Mouse (Mus musculus) hindbrain, postnatal 0 days (tissue): ENCODE measurements around the gene Col15a1. TPM values are rescaled to one million over a fixed set of nuclear protein-coding genes. Genes with fewer than 3 reads are reported as not detected.
A peak's percentile ranks its signal among the peaks of the same experiment; 100 is the strongest.

ENCODE experiments used
- ATAC-seq: fragments of 200-750 bp; cut with Nextera tagmentation; 2 replicates; pipeline ENCODE4 v1.8.0; 2017; ENCODE audit warnings: mild to moderate bottlenecking, moderate TSS enrichment, moderate library complexity
- DNase-seq: peaks from one replicate; pipeline ENCODE4 v3.0.0-alpha.2; 2015; ENCODE audit warnings: low spot score
- H3K27ac ChIP-seq: fragments of 300-500 bp; sonication (generic); 2 replicates; pipeline ENCODE4 v1.5.1; 2014; ENCODE audit warnings: mild to moderate bottlenecking
- H3K27me3 ChIP-seq: fragments of 300-500 bp; sonication (generic); 2 replicates; pipeline ENCODE4 v1.6.1; 2014; ENCODE audit warnings: low read length, mixed read lengths; ENCODE audit not compliant: insufficient read depth
- H3K36me3 ChIP-seq: fragments of 300-500 bp; sonication (generic); 2 replicates; pipeline ENCODE4 v1.6.1; 2014; ENCODE audit warnings: low read length, mixed read lengths; ENCODE audit not compliant: insufficient read depth
- H3K4me1 ChIP-seq: fragments of 300-500 bp; sonication (generic); 2 replicates; pipeline ENCODE4 v1.6.1; 2014; ENCODE audit warnings: antibody characterized with exemption, low read length, mixed read lengths; ENCODE audit not compliant: insufficient read depth
- H3K4me2 ChIP-seq: fragments of 300-500 bp; sonication (generic); 2 replicates; pipeline ENCODE4 v1.6.1; 2014; ENCODE audit warnings: low read depth, mild to moderate bottlenecking, low read length, moderate library complexity, mixed read lengths
- H3K4me3 ChIP-seq: fragments of 300-500 bp; sonication (generic); 2 replicates; pipeline ENCODE4 v1.5.1; 2014; ENCODE audit warnings: low read length
- H3K9ac ChIP-seq: fragments of 300-500 bp; sonication (generic); replicated peaks from 2 replicates; pipeline ENCODE4 v1.6.1; 2014; ENCODE audit warnings: mild to moderate bottlenecking, low read length, moderate library complexity, mixed read lengths
- H3K9me3 ChIP-seq: fragments of 300-500 bp; sonication (generic); 2 replicates; pipeline ENCODE4 v1.6.1; 2016; ENCODE audit warnings: low read length, mixed read lengths
- CTCF ChIP-seq: IDR thresholded peaks from 2 replicates; pipeline ENCODE4 v1.5.1; 2016; ENCODE audit warnings: antibody characterized with exemption, control low read depth, low read depth
- WGBS: fragments of 180-500 bp; shearing (Covaris S2); extraction: QIAGEN DNeasy Blood & Tissue Kit; methylation state at CpG from one replicate; pipeline ENCODE4 v1.1.7; 2014; 5-methylcytosine and 5-hydroxymethylcytosine counted together
- polyA plus RNA-seq: library from polyadenylated mRNA; unstranded; fragments of >200 nt; fragmentation: Nextera tagmentation; extraction: Ambion mirVana; gene quantifications from 2 replicates; pipeline ENCODE4 v1.2.1, GENCODE M21; 2015
- total RNA-seq: library from RNA; depleted of rRNA; stranded (reverse); fragments of >200 nt; gene quantifications from 2 replicates; pipeline ENCODE4 v1.2.3, GENCODE M21; 2014; rRNA removed

The Col15a1 gene
- total RNA-seq = 8.9 and 13.7 TPM in 2 replicates
- polyA plus RNA-seq = 3.1 and 3.7 TPM in 2 replicates

- no peaks in the 10 kb centered on the region for H3K9me3 ChIP-seq
- no peak for DNase-seq
These were observed at the start of gene Col15a1 for GRCm38 (mm10) chr4:47207969-47208420. TSS of gene Col15a1 (plus strand) at chr4:47208161.

GRCm38 (mm10) chr4:47161103-47161755 is 46.7 kb upstream of the Col15a1 start:
- Histone ChIP-seq H3K36me3 (no peaks in the 10 kb centered on the region), H3K9ac (no peak overlapping the region), H3K27ac (no peak overlapping the region), H3K4me1 (no peaks in the 10 kb centered on the region), H3K9me3 (peaks cover 3% of the 10 kb centered on the region), H3K4me2 (no peak overlapping the region), H3K4me3 (no peak overlapping the region), H3K27me3 (no peaks in the 10 kb centered on the region)
- ATAC-seq = no peak
- 6% methylated on average over 3 of the region's 4 CpGs for WGBS
- DNase-seq = no peak
- TF ChIP-seq CTCF = no peak

More at GRCm38 (mm10) chr4:47207969-47208420, at the start of gene Col15a1:
- WGBS = under 1% methylated on average over 39 of the region's 45 CpGs
- peak; percentile 53 for ATAC-seq
- no peak for TF ChIP-seq CTCF
- peak within 1 kb of the TSS; percentile 46 for H3K9ac ChIP-seq
- peak within 1 kb of the TSS; percentile 49 for H3K4me3 ChIP-seq
- no peaks in the 10 kb centered on the region for H3K36me3 ChIP-seq
- H3K4me2 ChIP-seq = peak within 1 kb of the TSS; percentile 81
- peaks cover 8% of the 10 kb centered on the region; the same call in 1 of the 2 replicates for H3K4me1 ChIP-seq
- no peak within 1 kb of the TSS for H3K27ac ChIP-seq
- peaks cover 34% of the 10 kb centered on the region for H3K27me3 ChIP-seq

GRCm38 (mm10) chr4:47161756-47162587 is 46.0 kb upstream of the Col15a1 start:
- Histone ChIP-seq H3K9me3 (peaks cover 3% of the 10 kb centered on the region), H3K27ac (no peak overlapping the region), H3K4me3 (no peak overlapping the region), H3K36me3 (no peaks in the 10 kb centered on the region), H3K9ac (no peak overlapping the region), H3K4me2 (no peak overlapping the region), H3K27me3 (no peaks in the 10 kb centered on the region), H3K4me1 (no peaks in the 10 kb centered on the region)
- ATAC-seq (no peak), DNase-seq (no peak)
- TF ChIP-seq CTCF = no peak
- 43% methylated on average over 12 of the region's 12 CpGs for WGBS

- TF ChIP-seq CTCF = no peak
- ATAC-seq (no peak), DNase-seq (no peak)
- Histone ChIP-seq H3K4me1 (no peaks in the 10 kb centered on the region; the same call in 1 of the 2 replicates), H3K9me3 (no peaks in the 10 kb centered on the region), H3K4me2 (no peak overlapping the region), H3K27me3 (no peaks in the 10 kb centered on the region), H3K4me3 (no peak overlapping the region), H3K36me3 (no peaks in the 10 kb centered on the region), H3K9ac (no peak overlapping the region), H3K27ac (no peak overlapping the region)
- 50% methylated on average over 1 of the region's 1 CpGs for WGBS
These were observed 35.6 kb upstream of the Col15a1 start for GRCm38 (mm10) chr4:47172314-47172713.

GRCm38 (mm10) chr4:47177101-47177500 is 30.9 kb upstream of the Col15a1 start:
- Histone ChIP-seq H3K4me2 (no peak overlapping the region), H3K27ac (no peak overlapping the region), H3K36me3 (no peaks in the 10 kb centered on the region), H3K9ac (no peak overlapping the region), H3K4me1 (peaks cover 5% of the 10 kb centered on the region), H3K4me3 (no peak overlapping the region), H3K27me3 (no peaks in the 10 kb centered on the region), H3K9me3 (no peaks in the 10 kb centered on the region)
- ATAC-seq = no peak
- no peak for TF ChIP-seq CTCF
- 81% methylated on average over 8 of the region's 8 CpGs for WGBS
- DNase-seq = no peak

GRCm38 (mm10) chr4:47178261-47178961 is 29.6 kb upstream of the Col15a1 start:
- no peak overlapping the region for H3K4me3 ChIP-seq
- no peaks in the 10 kb centered on the region for H3K27me3 ChIP-seq
- peaks cover 5% of the 10 kb centered on the region for H3K4me1 ChIP-seq
- peak; percentile 53; the same call in 1 of the 2 replicates for ATAC-seq
- peak; percentile 49 for DNase-seq
- 48% methylated on average over 8 of the region's 8 CpGs for WGBS
- no peak for TF ChIP-seq CTCF
- no peaks in the 10 kb centered on the region for H3K36me3 ChIP-seq
- H3K9ac ChIP-seq = no peak overlapping the region
- H3K27ac ChIP-seq = no peak overlapping the region
- no peak overlapping the region for H3K4me2 ChIP-seq
- H3K9me3 ChIP-seq = no peaks in the 10 kb centered on the region
